Mouse (Mus musculus): ENCODE data around the gene Cd209g.
"Not testable (repeated sequence)": the region's sequence is repeated elsewhere in the genome, so short reads cannot be mapped to it uniquely, and the experiment has no call there.

- TF ChIP-seq GATA1, TAL1 (IDR thresholded peaks at IDR 0.05; ENCODE audit: low read length): not testable (repeated sequence)
Measured at GRCm38 (mm10) chr8:4088514-4088913, 45.4 kb upstream of the Cd209g start.

Measured in erythroblast, embryonic 14.5 days (primary cell).